Mouse (Mus musculus) lung, embryonic 14.5 days (tissue): ENCODE measurements around the gene Aqp7. TPM values are rescaled to one million over a fixed set of nuclear protein-coding genes. Genes with fewer than 3 reads are reported as not detected.
A peak's percentile ranks its signal among the peaks of the same experiment; 100 is the strongest.

Experiments
- ATAC-seq: fragments of 200-750 bp; cut with Nextera tagmentation; 2 replicates; pipeline ENCODE4 v1.8.0; 2017; ENCODE audit warnings: mild to moderate bottlenecking, moderate TSS enrichment, moderate library complexity; ENCODE audit not compliant: insufficient read depth
- DNase-seq: peaks from one replicate; pipeline ENCODE4 v3.0.0-alpha.2; 2015
- H3K27ac ChIP-seq: fragments of 300-500 bp; sonication (generic); 2 replicates; pipeline ENCODE4 v1.5.1; 2014; ENCODE audit warnings: low read depth, mild to moderate bottlenecking, moderate library complexity
- H3K27me3 ChIP-seq: fragments of 300-500 bp; sonication (generic); 2 replicates; pipeline ENCODE4 v1.6.1; 2014; ENCODE audit warnings: low read length, control low read depth; ENCODE audit not compliant: insufficient read depth
- H3K36me3 ChIP-seq: fragments of 300-500 bp; sonication (generic); 2 replicates; pipeline ENCODE4 v1.6.1; 2014; ENCODE audit warnings: control low read depth; ENCODE audit not compliant: insufficient read depth
- H3K4me1 ChIP-seq: fragments of 300-500 bp; sonication (generic); 2 replicates; pipeline ENCODE4 v1.6.1; 2014; ENCODE audit warnings: antibody characterized with exemption, control low read depth; ENCODE audit not compliant: insufficient read depth
- H3K4me2 ChIP-seq: fragments of 300-500 bp; sonication (generic); 2 replicates; pipeline ENCODE4 v1.6.1; 2014; ENCODE audit warnings: mild to moderate bottlenecking
- H3K4me3 ChIP-seq: fragments of 300-500 bp; sonication (generic); 2 replicates; pipeline ENCODE4 v1.5.1; 2014; ENCODE audit warnings: low read depth, low read length
- H3K9ac ChIP-seq: fragments of 300-500 bp; sonication (generic); 2 replicates; pipeline ENCODE4 v1.6.1; 2014
- H3K9me3 ChIP-seq: fragments of 300-500 bp; sonication (generic); 2 replicates; pipeline ENCODE4 v1.6.1; 2016; ENCODE audit warnings: low read depth, low read length, control low read depth
- CTCF ChIP-seq: IDR thresholded peaks from 2 replicates; pipeline ENCODE4 v1.5.1; 2016; ENCODE audit warnings: antibody characterized with exemption, low read depth
- WGBS: fragments of 180-500 bp; shearing (Covaris S2); extraction: QIAGEN DNeasy Blood & Tissue Kit; methylation state at CpG from one replicate; pipeline ENCODE4 v1.1.7; 2014; 5-methylcytosine and 5-hydroxymethylcytosine counted together
- polyA plus RNA-seq: library from polyadenylated mRNA; unstranded; fragments of >200 nt; fragmentation: Nextera tagmentation; extraction: Ambion mirVana; gene quantifications from 2 replicates; pipeline ENCODE4 v1.2.1, GENCODE M21; 2014

Aqp7 gene
- polyA plus RNA-seq, 1 experiment from 2014 or later, result not detected

DNA sequence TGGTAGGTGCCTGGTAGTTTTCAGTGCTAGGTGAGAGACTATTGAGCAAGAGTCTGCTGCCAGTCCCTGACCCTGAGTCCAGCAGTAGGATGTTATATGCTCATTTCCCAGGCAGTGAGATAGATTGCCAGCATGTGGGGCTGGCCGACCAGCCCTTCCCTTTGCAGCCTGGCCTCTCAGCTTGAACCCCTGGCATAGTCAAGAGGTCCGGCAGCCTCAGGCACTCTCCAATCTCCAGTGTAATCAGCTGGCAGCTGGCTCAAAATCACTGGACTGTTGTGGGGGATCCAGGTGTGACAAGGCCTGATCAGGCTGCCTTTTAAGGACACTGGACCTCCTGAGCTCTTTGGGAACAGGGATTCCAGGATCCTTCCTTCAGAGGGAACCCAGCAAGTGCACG is 15.4 kb upstream of the Aqp7 start:
- Histone ChIP-seq H3K9ac (no peak overlapping the region), H3K36me3 (no peaks in the 10 kb centered on the region), H3K27ac (no peak overlapping the region), H3K4me3 (no peak overlapping the region), H3K4me1 (no peaks in the 10 kb centered on the region), H3K9me3 (no peaks in the 10 kb centered on the region), H3K27me3 (no peaks in the 10 kb centered on the region), H3K4me2 (no peak overlapping the region)
- DNase-seq, result no peak
- ATAC-seq, result no peak
- TF ChIP-seq CTCF, result no peak
- 45% methylated on average over 3 of the region's 3 CpGs for WGBS

GRCm38 (mm10) chr4:41057361-41057760 is 9.4 kb upstream of the Aqp7 start:
- H3K9ac ChIP-seq, result no peak overlapping the region
- H3K4me3 ChIP-seq, result no peak overlapping the region

DNA sequence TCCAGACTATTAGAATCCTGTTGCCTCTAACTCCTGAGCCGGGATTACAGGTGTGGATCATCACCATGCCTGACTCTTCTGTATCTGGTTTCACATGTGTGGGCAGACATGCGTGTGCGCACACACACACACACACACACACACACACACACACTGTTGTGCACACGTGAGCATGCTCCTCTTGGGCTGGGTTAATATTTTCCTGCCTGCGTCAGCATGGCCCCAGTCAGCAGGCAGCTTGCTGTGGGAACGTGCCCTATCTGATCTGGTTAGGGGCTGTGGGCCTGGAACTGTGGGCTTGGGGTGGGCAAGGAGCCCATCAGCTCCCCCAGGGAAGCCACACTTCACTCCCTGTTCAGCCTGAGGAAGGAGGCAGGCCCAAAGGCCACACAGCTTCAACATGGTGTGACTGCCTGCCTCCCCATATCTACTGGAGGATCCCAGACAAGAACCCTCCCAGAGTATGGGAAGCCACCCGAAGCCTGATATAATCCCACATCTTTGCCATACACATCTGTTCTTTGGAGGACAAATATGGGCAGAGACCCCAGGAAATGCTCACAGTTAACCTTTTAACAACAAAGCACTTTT is 8.9 kb upstream of the Aqp7 start:
- no peaks in the 10 kb centered on the region for H3K36me3 ChIP-seq
- no peak overlapping the region for H3K4me3 ChIP-seq
- DNase-seq (no peak), ATAC-seq (no peak)
- no peaks in the 10 kb centered on the region for H3K9me3 ChIP-seq
- TF ChIP-seq CTCF, result no peak
- H3K27me3 ChIP-seq, result no peaks in the 10 kb centered on the region
- H3K27ac ChIP-seq, result no peak overlapping the region
- WGBS, result 50% methylated on average over 7 of the region's 7 CpGs
- H3K9ac ChIP-seq, result no peak overlapping the region
- peaks cover 8% of the 10 kb centered on the region; the same call in 1 of the 2 replicates for H3K4me1 ChIP-seq
- H3K4me2 ChIP-seq, result no peak overlapping the region

More at GRCm38 (mm10) chr4:41057361-41057760, 9.4 kb upstream of the Aqp7 start:
- WGBS, result 63% methylated on average over 9 of the region's 9 CpGs
- H3K27ac ChIP-seq, result no peak overlapping the region
- H3K9me3 ChIP-seq, result no peaks in the 10 kb centered on the region
- TF ChIP-seq CTCF, result no peak
- H3K4me1 ChIP-seq, result peaks cover 8% of the 10 kb centered on the region; the same call in 1 of the 2 replicates
- DNase-seq (no peak), ATAC-seq (no peak)
- no peak overlapping the region for H3K4me2 ChIP-seq
- H3K27me3 ChIP-seq, result no peaks in the 10 kb centered on the region
- no peaks in the 10 kb centered on the region for H3K36me3 ChIP-seq

GRCm38 (mm10) chr4:41056253-41056652 is 8.3 kb upstream of the Aqp7 start:
- WGBS, result 38% methylated on average over 1 of the region's 1 CpGs
- TF ChIP-seq CTCF, result no peak
- H3K4me1 ChIP-seq, result peaks cover 8% of the 10 kb centered on the region; the same call in 1 of the 2 replicates
- H3K27ac ChIP-seq, result no peak overlapping the region
- no peaks in the 10 kb centered on the region for H3K9me3 ChIP-seq
- ATAC-seq, result no peak
- DNase-seq, result no peak
- H3K36me3 ChIP-seq, result no peaks in the 10 kb centered on the region
- no peak overlapping the region for H3K9ac ChIP-seq
- H3K4me2 ChIP-seq, result no peak overlapping the region
- H3K27me3 ChIP-seq, result no peaks in the 10 kb centered on the region
- no peak overlapping the region for H3K4me3 ChIP-seq

- Histone ChIP-seq H3K27ac (peak overlapping the region; percentile 65; the same call in 1 of the 2 replicates), H3K27me3 (no peaks in the 10 kb centered on the region), H3K9ac (no peak overlapping the region; the same call in 1 of the 2 replicates), H3K9me3 (no peaks in the 10 kb centered on the region), H3K4me1 (peaks cover 8% of the 10 kb centered on the region; the same call in 1 of the 2 replicates), H3K4me2 (peak overlapping the region; percentile 44), H3K36me3 (no peaks in the 10 kb centered on the region), H3K4me3 (no peak overlapping the region)
- ATAC-seq, result peak; percentile 71
- WGBS, result 24% methylated on average over 13 of the region's 13 CpGs
- DNase-seq, result peak; percentile 82
- TF ChIP-seq CTCF, result no peak
These were observed 7.2 kb upstream of the Aqp7 start for GRCm38 (mm10) chr4:41055111-41055510.

GRCm38 (mm10) chr4:41051781-41052180 is 3.8 kb upstream of the Aqp7 start:
- no peaks in the 10 kb centered on the region for H3K36me3 ChIP-seq
- H3K9ac ChIP-seq, result no peak overlapping the region
- ATAC-seq, result no peak
- 82% methylated on average over 7 of the region's 7 CpGs for WGBS
- no peak overlapping the region for H3K4me3 ChIP-seq
- no peak for TF ChIP-seq CTCF
- H3K9me3 ChIP-seq, result no peaks in the 10 kb centered on the region
- H3K27ac ChIP-seq, result no peak overlapping the region
- no peak overlapping the region for H3K4me2 ChIP-seq
- peaks cover 8% of the 10 kb centered on the region; the same call in 1 of the 2 replicates for H3K4me1 ChIP-seq
- no peak for DNase-seq
- no peaks in the 10 kb centered on the region for H3K27me3 ChIP-seq

GRCm38 (mm10) chr4:41050726-41051675 is 3.1 kb upstream of the Aqp7 start:
- no peak overlapping the region for H3K4me3 ChIP-seq
- ATAC-seq (peak; percentile 68), DNase-seq (peak; percentile 98)
- peaks cover 8% of the 10 kb centered on the region; the same call in 1 of the 2 replicates for H3K4me1 ChIP-seq
- peak; percentile 89 for TF ChIP-seq CTCF
- H3K27ac ChIP-seq, result no peak overlapping the region
- H3K9ac ChIP-seq, result peak overlapping the region; percentile 21; the same call in 1 of the 2 replicates
- no peaks in the 10 kb centered on the region for H3K9me3 ChIP-seq
- WGBS, result 30% methylated on average over 16 of the region's 16 CpGs
- H3K4me2 ChIP-seq, result peak overlapping the region; percentile 43
- H3K36me3 ChIP-seq, result no peaks in the 10 kb centered on the region
- H3K27me3 ChIP-seq, result no peaks in the 10 kb centered on the region
